Mouse (Mus musculus) ovary, adult 18-20 months (tissue): ENCODE results near the gene Thsd7b.
A peak's percentile ranks its signal among the peaks of the same experiment; 100 is the strongest.

Source experiments
- DNase-seq: peaks from one replicate; pipeline ENCODE4 v3.0.0; 2022; ENCODE audit warnings: low spot score, mixed read lengths

The Thsd7b gene

DNA sequence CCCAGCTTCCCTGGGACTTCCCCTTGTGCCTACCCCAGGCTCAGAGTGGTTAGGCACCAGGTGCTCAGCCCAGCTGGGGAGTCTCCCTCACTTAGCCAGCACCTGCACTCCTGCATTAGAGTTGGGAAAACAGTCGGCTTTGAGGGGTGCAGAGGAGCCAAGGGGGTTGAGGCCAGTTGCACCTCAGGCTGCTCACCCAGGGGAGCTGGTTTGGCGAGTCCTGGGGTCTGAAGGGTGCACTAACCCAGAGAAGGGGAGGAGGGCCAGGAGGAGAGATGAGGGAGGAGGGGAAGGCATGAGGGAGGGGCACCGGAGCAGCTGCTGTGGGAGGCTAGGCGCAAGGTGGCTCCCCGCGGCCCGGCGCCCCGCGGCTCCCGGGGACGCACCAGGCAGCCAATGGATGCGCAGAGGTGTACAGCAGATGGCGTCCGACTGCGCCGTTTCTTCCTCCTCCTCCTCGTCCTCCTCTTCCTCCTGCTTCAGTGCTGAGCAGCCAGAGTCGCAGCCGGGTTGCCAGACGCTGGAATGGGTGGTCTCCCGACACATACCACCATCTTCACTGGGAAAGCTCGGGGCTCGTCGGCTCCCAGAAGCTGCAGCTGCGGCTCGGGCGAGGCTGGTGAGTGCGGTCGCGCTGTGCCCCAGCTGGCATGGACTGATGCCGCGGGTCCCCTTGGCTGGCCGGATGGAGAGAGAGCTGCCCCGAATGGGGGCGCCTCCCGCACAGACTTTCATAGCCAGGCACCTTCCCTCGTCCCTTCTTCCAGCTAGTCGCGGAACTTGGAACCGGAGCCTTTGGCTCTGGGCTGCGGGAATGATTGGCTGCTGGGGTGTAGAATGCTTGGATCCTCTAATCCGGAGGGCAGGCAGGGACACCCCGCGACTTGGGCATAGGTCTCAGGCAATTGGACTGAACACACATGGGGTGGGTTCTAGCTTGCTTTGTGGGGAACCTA lies at the start of gene Thsd7b:
Thsd7b (plus strand) TSS at position 321 of the 956 bp plus-strand sequence.
- no peak for DNase-seq

DNA sequence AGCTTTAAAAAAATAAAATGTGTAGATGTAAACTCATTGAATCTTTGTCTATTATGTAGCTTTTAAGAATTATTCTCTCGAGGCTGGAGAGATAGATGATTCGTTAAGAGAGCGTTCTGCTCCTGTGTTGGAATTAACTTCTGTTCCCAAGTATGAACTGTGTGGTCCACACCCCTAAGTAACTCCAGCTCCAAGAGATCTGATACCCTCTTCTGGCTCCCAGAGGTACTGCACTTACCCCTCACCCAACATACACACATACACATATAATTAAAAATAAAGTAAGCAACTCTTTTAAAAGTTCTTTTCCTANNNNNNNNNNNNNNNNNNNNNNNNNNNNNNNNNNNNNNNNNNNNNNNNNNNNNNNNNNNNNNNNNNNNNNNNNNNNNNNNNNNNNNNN lies 28.8 kb upstream of the Thsd7b start:
- no peak for DNase-seq

DNA sequence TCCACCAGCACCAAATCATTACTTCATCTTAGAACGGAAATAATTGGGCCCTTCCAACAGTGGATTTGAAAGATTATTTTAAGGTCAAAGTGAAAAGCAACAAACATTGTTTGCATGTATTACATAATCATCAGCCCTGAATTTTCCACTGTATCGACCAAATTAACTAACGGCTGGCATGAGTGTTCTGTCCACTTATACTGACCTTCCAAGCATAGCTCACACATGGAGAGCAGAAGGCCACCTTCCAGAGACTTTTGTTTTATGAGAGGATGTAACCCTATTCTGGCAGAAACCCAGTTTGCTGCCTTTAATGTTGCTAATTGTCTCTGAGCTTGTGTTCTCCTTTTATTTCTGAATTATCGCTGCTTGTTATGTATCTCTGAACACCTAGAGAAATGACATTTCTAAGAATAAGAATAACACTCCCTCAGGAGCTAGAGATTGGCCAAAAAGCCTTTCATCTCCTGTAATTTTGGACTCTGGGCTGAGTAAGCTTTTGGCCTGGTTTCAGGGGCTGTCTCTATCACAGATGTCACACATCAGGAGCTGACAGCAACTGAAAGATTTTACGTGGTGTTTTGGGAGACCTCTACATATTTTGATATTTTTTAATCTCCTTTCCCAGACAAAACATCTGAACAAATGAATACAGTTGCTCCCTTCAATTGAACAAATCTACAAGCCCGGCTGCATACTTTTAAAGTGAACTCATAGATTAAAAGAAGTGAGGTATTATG lies 22.2 kb upstream of the Thsd7b start:
- peak; percentile 5 for DNase-seq

DNA sequence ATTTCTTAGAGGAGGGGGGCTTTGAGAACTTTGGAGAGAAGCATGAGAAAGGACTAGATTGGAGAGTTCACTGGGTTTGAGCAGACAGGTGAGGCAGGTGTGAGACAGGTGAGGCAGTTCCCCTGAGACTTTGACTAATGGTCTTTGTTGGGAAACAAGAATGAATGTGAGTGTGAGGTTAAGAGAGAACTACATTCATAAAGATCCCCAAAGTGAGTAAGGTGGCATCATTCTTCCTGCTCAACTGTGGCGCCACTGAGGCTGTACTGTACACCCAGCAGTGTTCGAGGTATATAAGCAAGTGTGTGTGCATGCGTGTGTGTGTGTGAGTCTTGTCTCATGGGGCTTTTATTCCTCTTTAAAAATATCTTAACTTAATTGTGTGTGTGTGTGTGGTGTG lies 6.4 kb upstream of the Thsd7b start:
- no peak for DNase-seq

DNA sequence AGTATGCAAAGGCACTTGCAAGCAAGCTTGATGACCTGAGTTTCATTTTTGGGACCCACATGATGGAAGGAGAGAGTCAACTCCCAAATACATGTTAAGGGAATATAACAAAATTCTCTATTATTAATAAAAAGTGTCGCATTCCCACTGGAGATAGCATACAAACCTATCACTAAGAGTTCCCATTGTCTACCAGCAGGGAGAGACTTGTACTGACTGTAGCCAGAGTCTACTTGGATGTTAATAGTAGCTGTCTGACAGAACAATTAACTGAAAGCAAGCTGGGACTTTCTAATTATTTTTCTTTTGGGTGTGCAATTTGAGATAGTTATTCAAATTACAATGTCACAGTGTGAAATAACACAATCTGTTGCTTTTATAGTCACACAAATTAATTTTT lies 31.1 kb downstream of the Thsd7b start:
- DNase-seq = no peak

DNA sequence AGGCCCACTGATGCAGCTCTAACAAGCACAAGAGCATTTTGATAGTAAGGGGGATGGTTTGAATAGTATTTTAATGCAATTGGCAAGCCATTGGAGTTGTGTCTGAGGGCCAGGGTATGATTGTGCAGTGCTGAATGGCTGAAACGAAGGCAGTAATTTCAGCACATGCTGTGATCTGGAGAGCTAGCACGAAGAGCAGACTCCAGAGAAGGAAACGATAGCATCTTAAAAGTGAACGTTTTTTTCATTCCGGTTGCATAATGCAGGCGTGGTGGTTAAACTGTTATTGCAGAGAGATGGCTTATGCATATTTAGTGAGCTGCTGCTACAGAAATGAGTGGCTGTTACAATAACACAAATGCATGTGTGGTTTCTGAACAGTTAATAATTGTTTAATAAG lies 51.3 kb downstream of the Thsd7b start:
- no peak for DNase-seq

DNA sequence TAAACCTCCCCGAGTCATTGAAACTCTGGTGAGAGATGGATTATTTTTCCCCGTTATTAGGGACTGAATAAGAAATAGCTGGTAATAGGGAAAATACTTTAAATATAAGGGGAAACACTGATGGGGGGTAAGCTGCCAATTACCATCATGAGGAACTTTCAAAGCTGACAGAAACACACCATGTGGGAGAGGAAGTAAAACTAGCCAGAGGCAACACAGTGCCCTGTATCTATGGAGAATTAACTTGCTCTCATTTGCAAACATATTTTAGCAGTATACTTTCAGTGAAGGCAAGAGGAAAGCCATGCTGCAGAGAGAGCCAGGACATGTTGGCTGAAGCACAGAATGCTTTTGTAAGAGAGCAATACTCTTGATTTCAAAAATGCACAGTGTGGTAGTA lies 51.7 kb downstream of the Thsd7b start:
- no peak for DNase-seq

DNA sequence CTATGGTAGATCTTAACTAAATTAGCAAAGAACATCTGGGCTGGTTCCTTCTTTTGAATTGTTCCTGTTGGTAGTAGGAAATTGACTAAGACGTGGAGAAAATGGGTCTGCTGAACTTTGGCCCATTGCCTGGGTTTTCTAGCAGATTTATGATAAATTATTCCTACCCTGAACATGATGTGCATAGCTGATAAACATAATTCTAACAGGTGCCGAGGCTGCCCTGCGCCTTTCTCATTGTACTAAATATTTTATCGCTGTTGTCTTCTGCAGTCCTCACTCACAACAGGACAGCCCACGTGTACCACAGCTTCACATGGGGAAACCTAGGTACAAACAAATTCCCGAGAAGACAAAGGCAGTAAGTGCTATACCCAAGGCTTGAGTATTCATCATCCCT lies 83.5 kb downstream of the Thsd7b start:
- DNase-seq = no peak

DNA sequence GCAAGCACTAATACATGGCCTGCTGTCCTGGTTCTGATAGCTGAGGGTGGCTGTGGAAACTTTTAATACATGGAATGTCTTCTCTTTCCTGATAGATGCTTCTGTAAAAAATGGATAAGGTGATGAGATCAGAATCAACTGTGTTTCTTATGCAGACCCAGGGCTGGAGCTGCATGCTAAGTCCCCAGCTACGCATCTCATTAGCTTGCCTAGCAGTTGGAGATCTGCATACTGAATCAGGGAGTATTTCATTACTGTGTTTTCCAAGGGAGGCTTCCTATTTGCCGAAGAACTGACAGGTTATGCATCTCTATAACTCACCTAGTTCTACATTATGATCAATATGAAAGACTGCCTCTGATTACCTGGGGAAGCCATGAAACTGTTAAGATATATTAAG lies 84.3 kb downstream of the Thsd7b start:
- no peak for DNase-seq

DNA sequence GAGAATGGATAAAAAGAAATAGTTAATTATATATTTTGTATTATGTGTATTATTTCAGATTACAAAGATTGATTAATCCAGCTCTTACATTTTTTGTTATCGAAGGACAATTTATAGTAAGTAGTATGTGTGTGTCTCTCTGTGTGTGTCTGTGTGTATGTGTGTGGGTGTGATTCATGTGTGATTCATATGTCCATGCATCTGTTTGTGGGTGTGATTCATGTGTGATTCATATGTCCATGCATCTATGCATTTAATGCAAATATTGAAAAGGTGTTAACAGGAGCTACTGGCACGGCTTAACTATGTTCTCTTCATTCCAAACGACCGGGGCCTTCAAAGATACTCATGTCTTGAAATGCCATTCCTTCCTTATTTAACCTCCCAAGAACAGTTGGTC lies 90.3 kb downstream of the Thsd7b start:
- DNase-seq = no peak

DNA sequence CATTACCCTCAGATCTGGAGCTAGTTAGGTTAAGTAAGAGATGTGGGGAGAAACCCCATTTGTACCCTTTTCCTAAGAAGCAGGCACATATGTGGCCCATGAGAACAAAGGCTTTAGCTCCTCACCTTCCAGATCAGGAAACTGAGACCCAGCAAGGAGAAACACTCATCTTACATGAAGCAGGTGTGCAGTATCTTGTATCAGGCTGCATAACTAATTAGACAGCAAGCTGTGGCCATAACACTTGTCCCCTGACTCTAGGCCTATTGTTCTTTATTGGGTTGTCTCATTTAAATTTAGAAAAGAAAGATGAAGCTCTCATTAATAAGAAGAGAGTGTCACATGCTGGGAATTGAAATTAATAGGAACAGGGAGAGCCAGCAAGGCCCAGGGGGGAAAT lies 91.7 kb downstream of the Thsd7b start:
- DNase-seq = no peak

DNA sequence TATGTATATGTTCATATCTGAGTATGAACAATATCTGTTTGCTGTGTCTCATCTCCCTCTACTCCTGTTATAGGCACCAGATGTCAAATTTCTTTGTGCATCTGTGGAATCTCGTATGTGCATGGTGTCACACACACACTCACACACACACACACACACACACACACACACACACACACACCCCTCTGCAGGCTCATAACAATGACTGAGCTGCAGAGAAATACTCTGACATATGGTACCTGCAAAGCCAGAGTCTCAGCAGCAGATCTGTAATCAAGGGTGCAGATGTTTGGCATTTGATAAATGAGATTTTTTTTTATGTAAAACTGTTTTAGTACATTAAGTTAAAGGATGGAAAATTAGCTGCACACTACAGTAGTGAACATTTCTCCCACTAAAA lies 92.5 kb downstream of the Thsd7b start:
- no peak for DNase-seq

DNA sequence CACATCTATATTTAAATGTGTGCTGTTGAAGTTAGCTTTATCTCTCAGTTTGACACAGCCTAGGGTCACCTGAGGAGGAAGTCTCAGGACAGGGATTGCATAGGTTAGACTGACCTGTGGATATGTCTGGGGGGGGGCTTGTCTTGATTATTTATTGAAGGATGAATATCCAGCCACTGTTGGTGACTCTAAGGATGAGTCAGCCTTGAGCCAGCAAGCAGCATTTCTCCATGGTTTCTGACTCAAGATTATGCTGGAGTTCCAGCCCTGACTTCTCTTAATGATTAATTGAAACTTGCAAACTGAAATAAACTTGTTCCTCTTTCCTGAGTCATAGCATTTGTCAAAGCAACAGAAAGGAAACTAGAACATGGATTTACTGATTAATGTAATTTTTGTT lies 113.4 kb downstream of the Thsd7b start:
- no peak for DNase-seq

DNA sequence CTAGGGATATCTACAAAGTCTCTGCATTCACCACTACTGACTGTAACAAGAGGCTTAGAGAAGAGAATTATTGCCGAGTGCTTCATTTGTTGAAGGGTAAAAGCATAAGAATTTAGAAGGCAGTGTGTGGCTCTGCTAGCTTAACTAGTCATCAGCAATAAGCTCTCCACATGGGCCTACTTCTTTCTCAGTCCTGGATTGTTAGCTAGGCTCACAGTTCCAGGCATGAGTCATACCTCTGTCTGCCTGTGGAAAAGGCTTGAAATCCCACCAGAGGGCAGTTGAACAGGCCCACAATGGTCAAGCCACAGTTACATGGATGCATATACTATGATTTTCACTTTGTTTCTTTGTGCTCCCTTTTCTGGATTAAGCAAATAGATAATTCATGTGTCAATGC lies 138.5 kb downstream of the Thsd7b start:
- no peak for DNase-seq

DNA sequence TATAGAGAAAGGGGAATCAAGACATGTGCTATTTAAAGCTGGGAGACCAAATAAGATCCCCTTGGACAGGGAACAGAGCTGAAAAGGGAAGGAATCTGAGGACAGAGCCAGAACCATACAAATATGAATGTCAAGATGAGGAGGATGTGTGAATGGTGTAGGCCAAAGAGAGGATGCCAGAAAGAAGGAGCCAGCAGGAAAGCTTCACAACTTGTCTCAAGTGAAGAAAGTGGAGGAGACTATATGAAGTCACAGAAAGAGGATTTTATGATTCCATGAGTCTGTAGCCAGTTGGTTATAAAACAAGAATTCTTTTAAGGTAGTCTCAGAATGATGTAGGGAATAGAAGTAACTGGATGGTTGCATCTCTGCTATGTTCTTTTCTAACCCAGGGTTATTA lies 148.5 kb downstream of the Thsd7b start:
- DNase-seq = no peak

DNA sequence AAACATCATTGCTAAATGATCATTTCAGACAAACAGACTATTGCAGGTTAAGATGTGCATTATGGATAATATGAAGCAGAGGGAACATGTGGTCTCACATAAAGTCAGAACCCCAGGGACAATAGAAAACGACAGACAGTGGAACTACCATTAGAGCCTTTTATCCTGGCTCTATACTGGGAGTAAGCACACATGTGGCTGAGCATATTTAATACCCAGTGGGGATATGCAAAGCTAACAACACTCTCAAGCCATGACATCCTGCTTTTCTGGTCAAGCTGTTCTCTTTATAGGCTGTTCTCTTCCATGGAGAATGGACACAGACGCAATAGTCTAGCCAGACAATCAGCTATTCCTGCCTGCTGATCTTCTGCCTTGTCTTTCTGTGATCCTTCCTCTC lies 191.3 kb downstream of the Thsd7b start:
- DNase-seq = no peak

DNA sequence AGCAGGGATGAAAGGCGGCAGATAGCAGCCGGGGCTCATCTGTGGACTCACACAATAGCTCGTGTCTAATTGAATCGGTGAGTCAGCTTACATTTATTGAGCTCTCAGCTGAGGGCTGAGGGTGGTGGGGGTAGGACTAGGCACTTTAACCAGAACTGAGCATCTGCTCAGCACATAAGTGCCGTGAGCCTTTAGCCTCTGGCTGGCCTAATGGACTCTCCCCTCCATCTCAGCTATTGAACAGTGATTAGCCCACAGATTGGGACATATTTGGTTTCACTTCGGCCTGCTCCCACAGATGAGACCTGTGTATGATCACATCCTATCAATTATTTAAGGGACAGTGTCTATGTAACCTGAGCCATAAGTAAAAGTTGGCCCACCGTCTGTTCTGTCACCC lies 200.4 kb downstream of the Thsd7b start:
- no peak for DNase-seq

DNA sequence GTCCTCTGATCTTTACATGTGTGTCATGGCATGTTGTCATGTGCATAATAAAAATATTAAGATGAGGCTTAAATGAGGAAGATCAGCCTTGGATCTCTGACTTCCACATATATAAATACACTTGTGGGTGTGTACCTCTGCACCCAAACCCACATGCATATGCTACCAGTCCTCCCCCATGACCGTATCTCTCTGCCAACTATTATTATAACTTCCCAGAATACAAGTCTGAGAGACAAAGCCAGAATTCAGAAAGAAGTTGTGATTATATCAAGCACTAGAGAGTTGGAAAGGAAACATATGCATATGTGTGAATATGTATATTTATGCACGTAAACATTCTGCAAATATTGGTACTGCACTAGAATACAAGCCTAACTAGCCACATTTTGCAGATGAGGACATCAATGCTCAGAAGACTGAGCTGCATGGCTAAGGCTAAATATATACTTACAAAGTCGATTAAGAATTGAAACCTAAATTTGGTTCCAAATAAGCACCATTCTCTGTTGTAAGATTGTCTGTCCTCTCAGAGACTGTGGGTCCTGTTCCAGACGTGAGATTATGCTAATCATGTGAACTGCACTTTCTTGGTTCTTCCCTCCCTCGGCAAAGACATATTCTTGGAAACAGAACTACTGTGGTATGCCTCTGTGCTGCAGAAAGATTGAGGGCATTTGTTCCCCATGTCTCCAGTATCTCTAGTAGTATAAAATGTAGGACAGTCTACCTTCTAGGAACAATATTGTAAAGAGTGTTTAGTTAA lies 211.3 kb downstream of the Thsd7b start:
- no peak for DNase-seq

DNA sequence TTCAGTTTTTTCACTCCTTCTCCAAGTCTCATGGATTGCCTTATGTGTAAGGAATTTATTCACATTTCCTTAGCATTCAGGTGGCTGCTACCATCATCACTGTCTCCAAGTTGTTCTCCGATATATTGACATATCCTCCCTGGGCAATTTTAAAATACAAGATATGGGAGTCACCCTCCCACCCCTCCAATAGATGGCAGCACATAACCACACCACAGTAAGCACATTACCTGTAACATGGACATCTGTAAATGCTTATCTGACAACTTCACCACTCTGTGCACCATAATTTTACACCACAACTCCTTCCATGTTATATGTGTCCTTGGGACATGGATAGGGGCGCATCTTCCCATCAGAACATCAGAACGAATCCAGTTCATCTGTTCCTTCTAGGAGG lies 218.0 kb downstream of the Thsd7b start:
- no peak for DNase-seq

DNA sequence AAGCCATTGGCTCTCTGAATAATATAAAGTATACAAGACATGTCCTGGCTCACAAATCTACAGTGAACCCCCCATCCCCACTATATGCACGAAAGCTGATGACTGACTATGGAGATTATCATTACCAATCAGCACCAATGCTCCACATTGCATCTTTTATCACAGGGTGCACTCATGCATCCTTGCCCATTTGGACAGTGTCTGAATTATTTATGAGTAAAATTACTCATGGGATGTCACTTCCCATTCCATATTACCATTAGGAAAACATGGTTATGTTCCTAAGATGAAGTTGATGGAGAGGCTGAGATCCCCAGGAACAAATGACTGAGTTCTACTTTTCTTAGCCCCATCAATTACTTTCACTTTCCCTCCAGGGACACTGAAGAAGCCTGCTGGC lies 220.8 kb downstream of the Thsd7b start:
- DNase-seq = no peak

DNA sequence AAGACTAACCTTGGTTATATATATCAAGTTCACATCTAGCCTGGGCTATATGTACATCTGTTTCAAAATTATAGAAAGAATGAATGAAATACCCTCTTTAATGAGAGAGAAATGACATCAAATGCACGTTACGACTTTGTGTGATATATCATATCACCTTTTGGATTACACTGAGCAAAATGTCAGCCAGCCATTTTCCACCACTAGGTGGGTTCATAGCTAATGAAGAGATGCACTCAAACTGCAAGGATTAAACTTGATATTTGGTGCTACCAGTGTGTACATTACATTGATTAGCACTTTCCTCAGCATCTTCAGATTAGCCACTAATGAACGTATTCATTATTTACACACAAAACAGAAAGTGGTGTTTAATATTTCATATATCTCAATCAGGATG lies 228.6 kb downstream of the Thsd7b start:
- no peak for DNase-seq

DNA sequence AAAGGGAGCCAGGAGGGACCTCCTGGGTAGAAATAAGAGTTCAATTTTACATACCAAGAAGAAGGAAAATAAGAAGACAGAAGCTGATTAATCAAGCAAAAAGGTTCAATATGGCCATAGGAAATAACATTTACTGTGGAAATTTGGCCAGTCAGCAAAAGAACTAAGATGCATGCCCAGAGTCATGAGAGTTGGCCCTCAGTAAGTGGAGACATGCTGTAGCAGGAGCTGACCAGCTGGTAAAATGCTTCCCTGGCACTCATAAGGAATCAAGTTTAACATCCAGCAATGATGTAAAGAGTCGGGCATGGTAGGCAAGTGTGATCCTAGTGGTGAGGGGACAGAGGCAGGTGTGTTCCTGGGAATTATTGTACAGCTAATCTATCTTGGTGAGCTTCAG lies 243.3 kb downstream of the Thsd7b start:
- no peak for DNase-seq

DNA sequence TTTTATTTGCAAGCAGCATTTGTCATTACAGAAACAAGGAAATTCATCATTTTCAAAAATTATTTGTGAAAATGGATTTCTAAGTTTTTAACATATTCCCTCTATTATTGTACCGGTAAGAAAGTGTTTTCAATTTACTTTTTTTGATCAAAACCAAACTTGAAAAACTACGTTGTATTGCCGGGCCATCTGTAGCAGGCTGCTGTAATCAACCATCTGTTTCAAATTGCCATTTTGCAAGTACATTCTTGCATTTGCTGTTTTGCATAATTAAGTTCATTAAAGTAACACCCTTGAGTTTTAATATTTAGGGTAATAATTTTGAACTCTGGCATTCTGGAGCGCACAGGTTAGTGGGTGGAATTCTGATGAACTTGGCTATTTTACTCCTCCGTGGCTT lies 246.6 kb downstream of the Thsd7b start:
- DNase-seq = no peak
